Mouse (Mus musculus): ENCODE results near the gene Anks1b.

GRCm38 (mm10) chr10:89826896-89827295 lies 46.4 kb upstream of the Anks1b start:
- TF ChIP-seq CTCF (IDR thresholded peaks at IDR 0.05; ENCODE audit: control insufficient read depth, insufficient read depth, insufficient replicate concordance, low read depth, low read length) (no peak), POLR2A (IDR thresholded peaks at IDR 0.05; ENCODE audit: control insufficient read depth, low read depth, low read length) (no peak)

Measured in testis, adult 2 months (tissue).